Mouse (Mus musculus) megakaryocyte, embryonic 14.5 days (primary cell): ENCODE data around the gene Tmem151b.

Experiments used
- FLI1 ChIP-seq: IDR thresholded peaks from 2 replicates; pipeline ENCODE4 v1.6.1; 2012; ENCODE audit warnings: low read length, inconsistent platforms, mixed read lengths
- GATA1 ChIP-seq: IDR thresholded peaks from 3 replicates; pipeline ENCODE4 v1.6.1; 2012; ENCODE audit warnings: mixed read lengths, low read length, inconsistent platforms, borderline replicate concordance

- TF ChIP-seq GATA1 (no peak), FLI1 (no peak)
These were observed 4.9 kb upstream of the Tmem151b start for GRCm38 (mm10) chr17:45554420-45554819.
